Mouse (Mus musculus) embryonic facial prominence, embryonic 13.5 days (tissue): ENCODE results near the gene Dhx57. TPM values are rescaled to one million over a fixed set of nuclear protein-coding genes. Genes with fewer than 3 reads are reported as not detected.

Experiments
- ATAC-seq: fragments of 200-750 bp; cut with Nextera tagmentation; 2 replicates; pipeline ENCODE4 v1.8.0; 2017; ENCODE audit warnings: low read depth; ENCODE audit not compliant: insufficient number of reproducible peaks, insufficient read depth, low FRiP score, low TSS enrichment
- H3K27ac ChIP-seq: fragments of 300-500 bp; sonication (generic); 2 replicates; pipeline ENCODE4 v1.5.1; 2015; ENCODE audit warnings: moderate library complexity, mild to moderate bottlenecking, inconsistent platforms
- H3K27me3 ChIP-seq: fragments of 300-500 bp; sonication (generic); 2 replicates; pipeline ENCODE4 v1.6.1; 2015; ENCODE audit warnings: mild to moderate bottlenecking, inconsistent platforms
- H3K36me3 ChIP-seq: fragments of 300-500 bp; sonication (generic); 2 replicates; pipeline ENCODE4 v1.6.1; 2015; ENCODE audit warnings: mild to moderate bottlenecking, inconsistent platforms
- H3K4me1 ChIP-seq: fragments of 300-500 bp; sonication (generic); 2 replicates; pipeline ENCODE4 v1.6.1; 2015; ENCODE audit warnings: inconsistent platforms
- H3K4me2 ChIP-seq: fragments of 300-500 bp; sonication (generic); 2 replicates; pipeline ENCODE4 v1.6.1; 2015; ENCODE audit warnings: moderate library complexity, mild to moderate bottlenecking, inconsistent platforms
- H3K4me3 ChIP-seq: fragments of 300-500 bp; sonication (generic); 2 replicates; pipeline ENCODE4 v1.5.1; 2015; ENCODE audit warnings: mild to moderate bottlenecking, inconsistent platforms
- H3K9ac ChIP-seq: fragments of 300-500 bp; sonication (generic); 2 replicates; pipeline ENCODE4 v1.6.1; 2015; ENCODE audit warnings: mild to moderate bottlenecking, inconsistent platforms
- H3K9me3 ChIP-seq: fragments of 300-500 bp; sonication (generic); 2 replicates; pipeline ENCODE4 v1.6.1; 2016; ENCODE audit warnings: inconsistent platforms
- WGBS: fragments of 180-500 bp; shearing (Covaris S2); methylation state at CpG from one replicate; pipeline ENCODE4 v1.1.7; 2015; ENCODE audit warnings: mixed read lengths; 5-methylcytosine and 5-hydroxymethylcytosine counted together
- polyA plus RNA-seq: library from polyadenylated mRNA; unstranded; fragments of >200 nt; fragmentation: Nextera tagmentation; extraction: Ambion mirVana; gene quantifications from 2 replicates; pipeline ENCODE4 v1.2.1, GENCODE M21; 2015

Dhx57 gene
- 21.8 and 23.7 TPM in 2 replicates for polyA plus RNA-seq

- Histone ChIP-seq H3K4me2 (peak within 1 kb of the TSS; percentile 70), H3K4me3 (peak within 1 kb of the TSS; percentile 94), H3K36me3 (no peaks in the 10 kb centered on the region), H3K27ac (peak within 1 kb of the TSS; percentile 93), H3K4me1 (peaks cover 13% of the 10 kb centered on the region), H3K9ac (peak within 1 kb of the TSS; percentile 86), H3K27me3 (no peaks in the 10 kb centered on the region), H3K9me3 (no peaks in the 10 kb centered on the region)
- WGBS, result under 1% methylated on average over 35 of the region's 35 CpGs
- ATAC-seq, result peak; percentile 98
These were observed at the start of gene Dhx57, which contains the start of gene Morn2 for GRCm38 (mm10) chr17:80290074-80290657. Dhx57 (minus strand) TSS chr17:80290476. Morn2 (plus strand) TSS chr17:80290203.

GRCm38 (mm10) chr17:80332386-80332785 lies 42.1 kb upstream of the Dhx57 start:
- H3K27ac ChIP-seq, result no peak overlapping the region
- no peak for ATAC-seq
- no peak overlapping the region for H3K4me2 ChIP-seq
- no peak overlapping the region for H3K4me3 ChIP-seq
- 75% methylated on average over 2 of the region's 2 CpGs for WGBS
- H3K9me3 ChIP-seq, result no peaks in the 10 kb centered on the region
- no peaks in the 10 kb centered on the region for H3K4me1 ChIP-seq
- H3K27me3 ChIP-seq, result no peaks in the 10 kb centered on the region
- no peaks in the 10 kb centered on the region for H3K36me3 ChIP-seq
- no peak overlapping the region for H3K9ac ChIP-seq

DNA sequence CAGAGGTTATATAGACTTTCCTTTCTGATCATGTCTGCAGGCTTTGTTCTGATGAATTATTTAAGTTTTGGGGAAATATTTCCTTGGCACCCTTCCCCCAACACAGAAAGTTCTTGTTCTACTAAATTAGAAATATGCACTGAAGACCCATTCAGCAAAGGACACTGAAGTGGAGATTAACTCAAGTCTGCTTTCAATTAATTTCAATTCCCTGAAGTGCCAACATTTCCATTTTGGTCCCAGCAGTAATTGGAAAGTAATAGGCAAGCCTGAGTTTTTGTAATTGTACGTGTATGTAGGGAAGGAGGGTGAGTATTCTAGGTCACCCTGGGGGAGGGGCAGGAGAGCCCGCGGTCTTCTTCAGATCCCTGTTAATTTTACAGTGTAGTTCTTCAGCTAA lies 36.2 kb upstream of the Dhx57 start:
- ATAC-seq, result no peak
- WGBS, result 53% methylated on average over 3 of the region's 3 CpGs
- Histone ChIP-seq H3K4me1 (no peaks in the 10 kb centered on the region), H3K9me3 (no peaks in the 10 kb centered on the region), H3K4me2 (no peak overlapping the region), H3K36me3 (no peaks in the 10 kb centered on the region), H3K4me3 (no peak overlapping the region), H3K27me3 (no peaks in the 10 kb centered on the region), H3K27ac (no peak overlapping the region), H3K9ac (no peak overlapping the region)

DNA sequence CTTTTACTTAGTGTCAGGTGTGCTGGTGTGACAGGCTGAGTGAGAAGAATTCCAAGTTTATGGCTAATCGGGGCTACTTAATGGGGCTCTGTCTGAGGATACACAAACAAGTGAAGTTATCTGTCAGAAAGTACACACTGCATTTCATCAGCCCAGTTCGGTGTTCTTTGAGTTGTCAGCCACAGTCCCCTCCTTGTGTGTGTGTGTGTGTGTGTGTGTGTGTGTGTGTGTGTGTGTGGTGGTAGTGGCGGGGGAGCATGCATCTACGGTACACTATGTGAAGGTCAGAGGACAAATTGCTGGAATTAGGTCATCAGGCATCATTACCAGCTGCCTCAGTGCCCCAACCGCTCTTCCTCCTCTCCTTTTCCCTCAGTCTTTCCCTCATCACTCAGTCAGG lies 35.2 kb upstream of the Dhx57 start:
- Histone ChIP-seq H3K9ac (no peak overlapping the region), H3K27ac (no peak overlapping the region), H3K9me3 (no peaks in the 10 kb centered on the region), H3K36me3 (no peaks in the 10 kb centered on the region), H3K27me3 (no peaks in the 10 kb centered on the region), H3K4me3 (no peak overlapping the region), H3K4me2 (no peak overlapping the region), H3K4me1 (no peaks in the 10 kb centered on the region)
- ATAC-seq, result no peak
- WGBS, result 79% methylated on average over 4 of the region's 5 CpGs

GRCm38 (mm10) chr17:80324521-80324920 lies 34.2 kb upstream of the Dhx57 start:
- ATAC-seq, result no peak
- Histone ChIP-seq H3K9ac (no peak overlapping the region), H3K27me3 (no peaks in the 10 kb centered on the region), H3K27ac (no peak overlapping the region), H3K4me2 (no peak overlapping the region), H3K36me3 (no peaks in the 10 kb centered on the region), H3K4me3 (no peak overlapping the region), H3K9me3 (no peaks in the 10 kb centered on the region), H3K4me1 (no peaks in the 10 kb centered on the region)
- WGBS, result 81% methylated on average over 7 of the region's 7 CpGs

- H3K27me3 ChIP-seq, result no peaks in the 10 kb centered on the region
- WGBS, result 73% methylated on average over 8 of the region's 8 CpGs
- no peak overlapping the region for H3K27ac ChIP-seq
- H3K9me3 ChIP-seq, result no peaks in the 10 kb centered on the region
- ATAC-seq, result no peak
- no peak overlapping the region for H3K4me2 ChIP-seq
- no peaks in the 10 kb centered on the region for H3K36me3 ChIP-seq
- no peak overlapping the region for H3K9ac ChIP-seq
- no peaks in the 10 kb centered on the region for H3K4me1 ChIP-seq
- no peak overlapping the region for H3K4me3 ChIP-seq
These were observed 33.4 kb upstream of the Dhx57 start for GRCm38 (mm10) chr17:80323658-80324057.

- 76% methylated on average over 4 of the region's 4 CpGs for WGBS
- H3K9me3 ChIP-seq, result no peaks in the 10 kb centered on the region
- H3K36me3 ChIP-seq, result no peaks in the 10 kb centered on the region
- H3K4me2 ChIP-seq, result no peak overlapping the region
- H3K27me3 ChIP-seq, result no peaks in the 10 kb centered on the region
- H3K4me3 ChIP-seq, result no peak overlapping the region
- no peaks in the 10 kb centered on the region for H3K4me1 ChIP-seq
- no peak overlapping the region for H3K9ac ChIP-seq
- ATAC-seq, result no peak
- H3K27ac ChIP-seq, result no peak overlapping the region
These were observed 32.7 kb upstream of the Dhx57 start for GRCm38 (mm10) chr17:80323015-80323414.

DNA sequence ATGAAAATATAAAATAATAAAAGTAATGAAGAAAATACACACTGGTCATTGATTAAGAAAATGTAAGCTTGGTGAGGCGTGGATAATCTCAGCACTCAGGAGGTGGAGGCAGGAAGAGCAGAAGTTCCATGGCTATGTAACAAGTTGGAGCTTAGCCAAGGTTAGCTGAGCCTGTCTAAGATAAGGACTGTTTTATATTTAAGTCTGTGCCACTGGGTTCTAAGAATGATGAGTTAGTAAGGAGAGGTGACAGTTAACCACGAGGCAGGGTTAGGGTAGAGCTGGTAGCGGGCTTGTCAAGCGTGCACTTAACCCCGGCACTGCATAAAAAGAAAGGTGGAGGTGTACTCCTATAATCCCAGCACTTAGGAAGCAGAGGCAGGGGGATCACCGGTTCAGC lies 32.0 kb upstream of the Dhx57 start:
- Histone ChIP-seq H3K27me3 (no peaks in the 10 kb centered on the region), H3K9me3 (no peaks in the 10 kb centered on the region), H3K36me3 (no peaks in the 10 kb centered on the region), H3K4me2 (no peak overlapping the region), H3K4me3 (no peak overlapping the region), H3K4me1 (no peaks in the 10 kb centered on the region), H3K9ac (no peak overlapping the region), H3K27ac (no peak overlapping the region)
- no peak for ATAC-seq
- 78% methylated on average over 6 of the region's 6 CpGs for WGBS

GRCm38 (mm10) chr17:80312405-80312804 lies 22.1 kb upstream of the Dhx57 start:
- WGBS, result 85% methylated on average over 4 of the region's 4 CpGs
- Histone ChIP-seq H3K4me1 (peaks cover 14% of the 10 kb centered on the region), H3K36me3 (no peaks in the 10 kb centered on the region), H3K4me3 (no peak overlapping the region), H3K27me3 (no peaks in the 10 kb centered on the region), H3K27ac (no peak overlapping the region), H3K4me2 (no peak overlapping the region), H3K9me3 (no peaks in the 10 kb centered on the region), H3K9ac (no peak overlapping the region)
- ATAC-seq, result no peak

DNA sequence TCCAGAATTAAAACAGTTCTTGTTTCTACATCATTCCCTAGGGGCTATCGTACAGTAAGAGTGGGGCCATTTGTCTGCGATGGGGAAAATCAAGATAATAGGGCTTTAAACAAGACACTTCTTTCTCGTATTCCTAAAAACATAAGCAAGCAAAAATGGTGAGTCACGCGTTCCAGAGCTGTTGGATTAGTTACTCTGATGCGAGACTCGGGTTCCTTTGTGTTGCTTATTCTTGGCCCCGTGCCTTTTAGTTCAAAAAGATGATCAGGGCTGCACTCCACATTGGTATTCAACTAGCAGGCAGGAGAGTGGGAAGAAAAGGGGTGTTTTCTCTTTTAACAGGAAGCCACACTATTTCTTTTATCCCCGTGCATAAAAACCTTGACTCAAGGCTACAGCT lies 21.5 kb upstream of the Dhx57 start:
- no peaks in the 10 kb centered on the region for H3K36me3 ChIP-seq
- H3K4me2 ChIP-seq, result 0 out of 2 replicates have a peak overlapping the region, but pooled peaks have one; percentile 16
- H3K9ac ChIP-seq, result no peak overlapping the region
- no peak overlapping the region for H3K4me3 ChIP-seq
- H3K9me3 ChIP-seq, result no peaks in the 10 kb centered on the region
- ATAC-seq, result no peak
- H3K27ac ChIP-seq, result peak overlapping the region; percentile 41; the same call in 1 of the 2 replicates
- peaks cover 14% of the 10 kb centered on the region for H3K4me1 ChIP-seq
- no peaks in the 10 kb centered on the region for H3K27me3 ChIP-seq
- 40% methylated on average over 9 of the region's 9 CpGs for WGBS

- WGBS, result 98% methylated on average over 1 of the region's 1 CpGs
- Histone ChIP-seq H3K36me3 (no peaks in the 10 kb centered on the region), H3K27me3 (no peaks in the 10 kb centered on the region), H3K9ac (no peak within 1 kb of the TSS), H3K4me3 (no peak within 1 kb of the TSS), H3K4me2 (no peak within 1 kb of the TSS), H3K4me1 (peaks cover 14% of the 10 kb centered on the region), H3K9me3 (no peaks in the 10 kb centered on the region), H3K27ac (no peak within 1 kb of the TSS)
- no peak for ATAC-seq
These were observed 17.0 kb upstream of the Dhx57 start, which contains the start of gene Arhgef33 for GRCm38 (mm10) chr17:80307251-80307650. Arhgef33 (plus strand) TSS chr17:80307407.

DNA sequence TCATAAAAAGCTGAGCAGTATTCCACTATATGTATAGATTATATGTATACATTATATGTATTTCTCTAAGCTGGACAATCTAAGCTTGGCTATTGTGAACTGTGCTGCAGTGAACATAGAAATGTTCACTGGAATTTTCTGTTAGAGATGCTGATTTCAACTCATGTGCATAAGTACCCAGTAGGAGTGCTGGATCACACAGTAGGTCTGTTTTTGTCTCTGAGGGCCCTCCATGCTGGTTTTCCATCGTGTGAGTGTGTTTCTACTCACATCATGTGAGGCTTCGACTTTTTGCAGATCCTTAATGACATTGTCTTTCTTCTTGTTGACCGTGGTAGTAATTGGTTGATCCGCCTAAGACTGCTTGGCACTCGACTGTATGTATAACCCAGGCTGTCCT lies 8.6 kb upstream of the Dhx57 start:
- Histone ChIP-seq H3K4me2 (no peak overlapping the region), H3K4me1 (no peaks in the 10 kb centered on the region), H3K9me3 (no peaks in the 10 kb centered on the region), H3K4me3 (no peak overlapping the region), H3K9ac (no peak overlapping the region), H3K27me3 (no peaks in the 10 kb centered on the region), H3K27ac (no peak overlapping the region), H3K36me3 (no peaks in the 10 kb centered on the region)
- no peak for ATAC-seq
- WGBS, result 83% methylated on average over 5 of the region's 5 CpGs
